ENCODE assay signal across 10 mouse cellular contexts in the genomic region with DNA sequence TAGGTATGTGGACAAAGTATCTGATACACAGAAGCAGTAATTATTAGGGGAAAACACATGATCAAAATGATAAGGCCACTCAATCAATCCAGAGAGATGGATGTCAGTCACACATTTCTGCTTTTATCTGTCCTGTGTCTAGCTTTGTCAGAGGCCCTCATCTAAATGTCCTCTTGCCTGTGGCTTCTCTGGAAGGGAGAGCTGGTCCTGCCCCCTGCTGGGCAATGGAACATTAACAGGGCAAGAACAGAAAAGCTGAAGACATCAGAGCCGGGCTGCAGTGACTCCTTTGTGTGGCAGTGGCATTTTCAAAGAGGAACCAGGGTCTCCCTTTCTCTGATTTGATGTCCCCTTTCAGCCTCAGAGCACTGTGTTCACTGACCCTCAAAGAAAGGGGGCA.
DNase-seq lines count a peak whose midpoint lies in the region; ATAC-seq and TF ChIP-seq lines count a peak whose summit lies in the region.
"Had no signal": no experiment of that assay in that cellular context is flagged by ENCODE, and none has a peak within 500 bp of the region (broad histone marks: within the 10 kb centered on the region; RNA-seq: fewer than 3 reads in every experiment).

No protein-coding gene starts in this region.

- no peak overlapping the region for H3K9ac ChIP-seq in liver, embryonic 12.5 days
- H3K9ac ChIP-seq in liver, embryonic 14.5 days (replicated peaks): no peak overlapping the region
- H3K9ac ChIP-seq: limb, embryonic 15.5 days; stomach, embryonic 15.5 days had no signal

- DNase-seq in liver (peak; percentile 33), adipocyte (ENCODE audit: low spot score) (peak; percentile 84)
- DNase-seq in cerebellum, postnatal 10 days: peak; percentile 57 to 61
- DNase-seq in heart, postnatal 4 days: peak; percentile 60
- no peak for DNase-seq in liver, embryonic 14.5 days (ENCODE audit: low read depth in 3 of 3, low spot score in 3 of 3)
- DNase-seq in splenic B cell, adult 2 months (ENCODE audit: low read depth, low spot score): peak; percentile 29
- no peak for DNase-seq in urinary bladder, adult 18-20 months (ENCODE audit: low spot score in 2 of 2)

- H3K27me3 ChIP-seq in liver, embryonic 12.5 days (replicated peaks): no peaks in the 10 kb centered on the region
- H3K27me3 ChIP-seq in liver, embryonic 14.5 days (ENCODE audit: control insufficient read depth, insufficient read depth, low read length): no peaks in the 10 kb centered on the region
- no peaks in the 10 kb centered on the region for H3K27me3 ChIP-seq in splenic B cell, adult 2 months (ENCODE audit: control insufficient read depth, insufficient read depth, low read length, poor library complexity, severe bottlenecking)
- H3K27me3 ChIP-seq: limb, embryonic 15.5 days; stomach, embryonic 15.5 days had no signal

- no peak overlapping the region for H3K27ac ChIP-seq in liver, embryonic 12.5 days
- no peak overlapping the region for H3K27ac ChIP-seq in liver, embryonic 14.5 days
- H3K27ac ChIP-seq: limb, embryonic 15.5 days; stomach, embryonic 15.5 days had no signal

- TF ChIP-seq CTCF in liver, embryonic 14.5 days (IDR thresholded peaks at IDR 0.05; ENCODE audit: low read depth): peak; percentile 48

- TF ChIP-seq EP300 in liver, embryonic 14.5 days (IDR thresholded peaks at IDR 0.05; ENCODE audit: low read depth): no peak

- H3K4me3 ChIP-seq in liver, embryonic 12.5 days: no peak overlapping the region
- no peak overlapping the region for H3K4me3 ChIP-seq in liver, embryonic 14.5 days (ENCODE audit: insufficient read depth in 1 of 2, low read depth in 2 of 2, low read length in 2 of 2)
- H3K4me3 ChIP-seq: limb, embryonic 15.5 days; stomach, embryonic 15.5 days had no signal

- no peaks in the 10 kb centered on the region for H3K9me3 ChIP-seq in liver, embryonic 12.5 days (replicated peaks)
- H3K9me3 ChIP-seq in liver, embryonic 14.5 days (ENCODE audit: control insufficient read depth, low read length): no peaks in the 10 kb centered on the region
- H3K9me3 ChIP-seq: limb, embryonic 15.5 days; stomach, embryonic 15.5 days had no signal

- 22% methylated on average over 1 of the region's 1 CpGs for WGBS in liver, embryonic 12.5 days (ENCODE audit: insufficient replicate concordance)
- 29% methylated on average over 1 of the region's 1 CpGs for WGBS in liver, embryonic 14.5 days (ENCODE audit: insufficient replicate concordance)

- no peak overlapping the region for H3K4me2 ChIP-seq in liver, embryonic 12.5 days
- H3K4me2 ChIP-seq in liver, embryonic 14.5 days (ENCODE audit: low read depth): no peak overlapping the region
- H3K4me2 ChIP-seq: limb, embryonic 15.5 days; stomach, embryonic 15.5 days had no signal

- no peak for ATAC-seq in liver, embryonic 12.5 days
- ATAC-seq in liver, embryonic 14.5 days (ENCODE audit: insufficient read depth): no peak

- no peaks in the 10 kb centered on the region for H3K36me3 ChIP-seq in liver, embryonic 12.5 days
- H3K36me3 ChIP-seq in liver, embryonic 14.5 days (replicated peaks; ENCODE audit: control insufficient read depth, insufficient read depth, low read depth): no peaks in the 10 kb centered on the region
- H3K36me3 ChIP-seq in splenic B cell, adult 2 months (ENCODE audit: control insufficient read depth, insufficient read depth, low read length, poor library complexity, severe bottlenecking): no peaks in the 10 kb centered on the region
- H3K36me3 ChIP-seq: limb, embryonic 15.5 days; stomach, embryonic 15.5 days had no signal

- no peaks in the 10 kb centered on the region for H3K4me1 ChIP-seq in liver, embryonic 12.5 days
- H3K4me1 ChIP-seq in liver, embryonic 14.5 days (replicated peaks; ENCODE audit: control insufficient read depth in 2 of 2, insufficient read depth in 2 of 2, low read length in 1 of 2): 0 out of 4 replicates have a peak, but pooled peaks cover 0 to 1% of the 10 kb centered on the region in 2 experiments
- H3K4me1 ChIP-seq: limb, embryonic 15.5 days; stomach, embryonic 15.5 days had no signal

Comparison
In these comparisons a context has a peak if more than half of its experiments do, and no peak if none do; other contexts are left out.
1. DNase-seq: peak in liver (single experiment), adipocyte (single experiment), cerebellum, postnatal 10 days (2 of 2), heart, postnatal 4 days (single experiment) and splenic B cell, adult 2 months (single experiment); none in liver, embryonic 14.5 days (0 of 3) and urinary bladder, adult 18-20 months (0 of 2).